Mouse (Mus musculus) adrenal gland, adult (tissue): ENCODE results near the gene Acer3.

Experiments used
- DNase-seq, 2 experiments: peaks; one replicate each; pipeline ENCODE4 v3.0.0; 2022 to 2023; ENCODE audit warnings: low spot score in 1 of 2; ENCODE audit not compliant: inconsistent age in 2 of 2

The Acer3 gene

DNA sequence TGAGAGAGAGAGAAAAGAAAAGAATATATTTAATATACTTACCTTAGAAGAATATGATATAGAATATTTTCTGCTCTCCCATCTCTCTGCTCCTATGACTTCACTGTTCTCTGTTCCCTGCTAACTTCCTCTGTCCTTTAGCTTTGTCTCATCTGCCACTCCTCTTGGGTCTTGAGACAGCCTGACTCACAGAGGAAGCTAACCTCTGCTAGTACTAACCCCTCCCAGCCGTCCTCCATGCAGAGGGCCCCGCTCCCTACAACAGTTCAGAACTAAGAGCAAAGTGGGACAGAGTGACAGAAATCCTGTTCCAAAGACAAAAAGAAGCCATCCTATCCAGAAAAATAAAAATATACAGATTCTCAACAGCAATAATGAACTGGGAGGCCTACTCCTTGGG lies at the start of gene Acer3:
Gene Acer3 (minus strand): TSS at position 126 of the 400 bp plus-strand sequence.
- DNase-seq: no peak

DNA sequence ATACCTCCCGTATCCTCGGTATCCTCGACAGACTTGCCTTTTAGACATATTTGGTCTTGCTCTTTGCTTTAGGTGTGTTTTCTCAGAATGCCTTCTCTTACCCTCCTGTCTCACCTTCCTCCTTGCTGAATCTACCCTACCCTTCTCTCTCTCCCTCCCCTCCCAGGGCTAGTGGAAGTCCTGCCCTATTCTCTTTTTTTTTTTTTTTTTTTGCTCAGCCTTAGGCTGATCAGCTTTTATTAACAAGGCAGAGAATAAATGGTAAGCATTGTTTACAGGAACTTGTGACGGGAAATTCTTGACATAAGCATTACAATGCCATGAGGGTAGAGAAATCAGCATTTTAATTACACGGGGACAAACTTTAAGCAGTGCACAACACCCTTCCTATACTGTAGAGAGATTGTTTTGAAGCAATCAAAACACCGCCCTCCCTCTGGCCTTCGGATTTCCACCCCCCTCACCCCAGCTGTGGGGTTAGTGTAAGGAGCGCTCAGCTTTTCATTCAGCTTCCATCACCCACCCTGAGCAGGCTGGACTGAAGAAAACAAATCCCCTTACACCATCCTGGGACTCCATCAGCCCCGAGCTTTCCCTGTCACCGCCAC lies 48.9 kb upstream of the Acer3 start:
- DNase-seq: no peak

DNA sequence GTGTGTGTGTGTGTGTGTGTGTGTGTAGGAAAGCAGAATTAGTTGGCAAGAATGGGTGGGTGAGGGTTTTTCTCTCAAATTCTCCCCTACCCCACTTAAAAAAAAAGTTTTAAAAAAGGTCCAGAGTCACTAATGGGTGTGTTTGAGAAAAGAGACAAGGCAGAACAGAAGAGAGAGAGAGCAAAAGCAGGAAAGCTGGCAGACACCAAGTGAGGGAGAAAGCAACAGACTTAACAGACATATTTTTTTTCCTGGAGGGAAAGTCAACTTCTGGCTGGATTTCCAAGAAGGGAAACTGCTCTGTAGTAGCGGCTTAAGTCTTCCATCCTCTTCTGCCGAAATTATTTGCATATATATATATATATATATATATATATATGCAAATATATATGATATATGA lies 40.7 kb upstream of the Acer3 start:
- no peak for DNase-seq

DNA sequence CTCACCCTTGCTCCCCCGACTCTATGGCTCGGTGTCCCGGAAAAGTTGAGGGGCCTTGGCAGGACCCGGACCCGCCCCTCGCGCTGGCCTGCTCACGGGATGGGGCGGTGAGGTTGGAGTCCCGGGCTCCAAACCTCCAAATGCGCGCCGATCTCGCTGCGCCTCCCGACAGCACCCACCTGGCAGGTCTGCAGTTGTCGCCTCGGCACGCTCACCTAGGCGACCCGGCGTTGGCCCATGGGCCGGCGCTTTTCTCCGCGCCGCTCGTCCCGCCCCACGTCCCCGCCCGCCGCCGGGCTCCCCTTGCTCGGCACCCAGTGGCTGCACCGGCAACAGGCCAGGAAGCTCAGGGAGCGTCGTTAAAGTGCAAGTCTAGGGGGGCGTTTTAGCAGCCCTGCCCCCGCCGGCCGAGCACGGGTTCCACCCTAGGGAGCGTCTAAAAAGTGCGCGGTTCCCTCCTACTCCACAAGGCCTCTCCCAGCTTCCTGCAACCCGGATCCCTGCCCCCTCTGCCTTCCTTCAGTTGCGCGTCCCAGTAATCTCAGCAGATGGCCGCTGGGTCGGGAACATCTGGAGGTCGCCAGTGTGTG lies 40.1 kb upstream of the Acer3 start, which contains the start of gene Tsku:
Gene Tsku (minus strand): TSS at position 266 of the 590 bp plus-strand sequence.
- DNase-seq: peak; percentile 95 to 97

DNA sequence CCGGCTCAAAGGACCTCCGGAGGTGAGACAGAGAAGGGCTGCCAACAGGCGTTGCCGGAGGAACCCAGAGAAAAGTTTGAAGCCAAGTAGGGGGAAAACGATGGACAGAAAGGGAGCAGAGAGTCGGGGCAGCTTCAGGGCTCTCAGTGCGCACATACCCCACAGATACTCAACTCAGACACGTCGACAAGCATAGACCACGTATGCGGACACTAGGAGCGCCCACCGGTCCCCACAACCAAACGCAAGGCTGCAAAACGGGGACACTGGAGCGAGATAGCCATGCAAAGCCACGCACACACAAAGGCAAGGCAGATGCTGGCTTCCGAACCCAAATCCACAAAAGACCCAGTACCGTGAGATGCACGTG lies 39.6 kb upstream of the Acer3 start:
- DNase-seq: peak; percentile 40 to 76

- DNase-seq: peak; percentile 67 to 84
Measured at GRCm38 (mm10) chr7:98359951-98360620, 39.1 kb upstream of the Acer3 start.

GRCm38 (mm10) chr7:98358016-98358415 lies 37.0 kb upstream of the Acer3 start:
- DNase-seq: no peak

GRCm38 (mm10) chr7:98357324-98357723 lies 36.3 kb upstream of the Acer3 start:
- no peak for DNase-seq

GRCm38 (mm10) chr7:98354921-98355310 lies 33.9 kb upstream of the Acer3 start:
- DNase-seq: no peak

DNA sequence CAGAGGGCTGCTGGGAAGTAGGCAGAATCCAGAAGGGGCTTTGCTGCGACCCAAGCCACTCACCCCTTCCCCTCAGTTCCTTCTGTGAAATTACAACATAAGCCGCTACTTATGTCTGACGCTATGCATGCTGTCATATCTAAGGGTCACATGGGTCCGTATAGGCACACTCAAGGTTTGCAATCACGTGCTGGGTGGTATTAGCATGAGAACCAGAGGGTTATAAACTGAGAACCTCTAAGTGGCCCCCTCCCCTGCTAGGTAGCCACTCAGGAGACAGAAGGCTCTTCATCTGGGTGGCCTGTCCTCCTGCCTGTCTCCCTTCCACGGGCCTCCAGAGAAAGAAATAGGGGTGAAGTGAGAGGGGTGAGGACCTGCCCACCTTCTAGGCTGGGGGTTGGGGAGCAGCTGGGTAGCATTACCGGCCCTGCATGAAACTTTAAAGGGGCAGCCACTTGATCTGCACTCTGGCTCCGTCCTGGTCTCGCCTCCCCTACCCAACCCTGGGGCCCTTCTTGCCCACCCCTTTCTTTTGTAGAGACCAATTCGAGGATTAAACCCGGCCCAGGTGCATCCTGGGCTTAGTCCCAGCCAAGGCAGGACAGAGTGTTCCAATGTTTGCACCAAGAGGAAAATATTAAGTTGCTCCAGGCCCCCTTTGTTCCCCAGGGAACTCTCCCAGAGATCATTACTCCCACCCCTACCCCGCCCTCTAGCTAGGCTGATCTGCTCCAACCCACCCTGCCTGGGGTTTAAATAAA lies 33.3 kb upstream of the Acer3 start:
- DNase-seq: no peak

GRCm38 (mm10) chr7:98353616-98354015 lies 32.6 kb upstream of the Acer3 start:
- no peak for DNase-seq

DNA sequence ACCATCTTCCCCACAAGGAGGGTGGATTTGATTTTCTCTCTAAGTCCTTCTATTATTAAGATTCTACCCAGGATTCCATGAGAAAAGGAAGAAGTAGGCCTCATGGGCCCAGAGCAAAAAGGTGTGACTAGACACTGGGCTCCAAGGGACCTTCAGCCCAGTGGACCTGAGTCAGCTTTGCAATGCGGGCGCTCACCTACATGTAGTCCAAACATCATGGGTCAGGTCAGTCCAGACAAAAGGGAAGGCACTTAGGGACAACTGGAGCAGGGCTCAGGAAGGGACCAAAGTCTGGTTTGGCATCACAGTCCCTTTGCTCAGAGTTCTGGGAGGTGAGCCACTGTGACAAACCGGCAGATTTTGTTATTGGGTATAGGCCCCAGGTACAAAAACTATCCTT lies 30.5 kb upstream of the Acer3 start:
- no peak for DNase-seq

- no peak for DNase-seq
Measured at GRCm38 (mm10) chr7:98349821-98350220, 28.8 kb upstream of the Acer3 start.

DNA sequence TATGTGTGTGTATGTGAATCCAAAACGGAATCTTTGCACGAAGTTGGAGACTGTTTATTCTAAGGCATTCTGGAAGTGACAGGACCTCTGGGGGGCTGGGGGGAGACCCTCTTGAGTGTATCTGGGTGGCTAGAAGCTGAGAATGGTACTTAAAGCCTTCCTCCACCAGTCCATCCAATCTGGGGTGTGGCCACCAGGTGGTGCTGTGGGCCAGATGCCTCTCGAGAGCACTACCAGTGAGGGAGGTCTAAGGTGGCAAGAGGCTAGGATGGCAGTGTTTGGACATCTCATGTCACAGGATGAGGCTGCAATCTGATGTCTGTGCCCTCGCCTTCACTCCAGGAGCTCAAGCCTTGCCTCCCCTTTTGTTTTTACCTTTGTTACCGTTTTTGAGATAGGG lies 28.1 kb upstream of the Acer3 start:
- DNase-seq: peak; percentile 84 to 94

- peak; percentile 57 to 85 for DNase-seq
Measured at GRCm38 (mm10) chr7:98348043-98348442, 27.0 kb upstream of the Acer3 start.

GRCm38 (mm10) chr7:98347471-98347870 lies 26.5 kb upstream of the Acer3 start:
- DNase-seq: no peak

DNA sequence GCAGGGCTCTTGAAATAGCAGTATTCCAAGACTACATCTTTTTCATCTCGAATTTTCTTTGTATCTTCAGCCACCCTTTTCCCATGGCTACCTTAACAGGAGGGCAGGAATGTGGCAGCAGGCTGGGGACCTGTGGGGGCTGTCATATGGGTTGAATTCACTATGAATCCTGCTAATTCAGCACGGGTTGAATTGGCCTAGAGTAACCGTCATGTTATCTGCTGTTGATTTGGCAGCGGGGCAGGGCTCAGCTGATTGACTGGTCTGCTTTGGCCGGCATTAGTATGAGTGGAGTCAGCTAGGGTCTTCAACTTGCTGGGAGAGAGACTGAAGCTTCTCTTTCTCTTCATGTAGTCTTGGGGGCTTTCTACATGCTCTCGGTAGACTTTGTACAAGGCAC lies 24.0 kb upstream of the Acer3 start:
- DNase-seq: no peak

- peak in 1 of 2 experiments; percentile 64 for DNase-seq
Measured at GRCm38 (mm10) chr7:98344361-98344760, 23.4 kb upstream of the Acer3 start.

DNA sequence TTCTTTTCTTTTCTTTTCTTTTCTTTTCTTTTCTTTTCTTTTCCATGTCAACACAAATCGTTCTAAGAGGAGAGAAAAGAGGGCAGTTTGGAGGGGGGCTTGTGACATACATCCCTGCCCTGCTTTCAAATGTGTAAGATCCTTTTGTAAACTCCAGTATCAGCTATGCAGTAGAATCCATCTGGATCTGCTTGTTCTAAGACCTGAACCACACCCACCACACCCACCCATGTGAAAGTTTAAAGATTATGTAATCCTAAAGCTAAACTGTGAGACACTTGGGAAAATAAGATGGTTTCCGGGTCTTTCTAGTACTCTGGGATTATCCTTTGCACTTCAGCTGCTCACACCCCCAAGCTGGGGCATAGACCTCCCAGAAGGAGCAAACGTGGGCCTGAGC lies 21.2 kb upstream of the Acer3 start:
- DNase-seq: no peak

GRCm38 (mm10) chr7:98341475-98341874 lies 20.5 kb upstream of the Acer3 start:
- DNase-seq: peak; percentile 77 to 93

DNA sequence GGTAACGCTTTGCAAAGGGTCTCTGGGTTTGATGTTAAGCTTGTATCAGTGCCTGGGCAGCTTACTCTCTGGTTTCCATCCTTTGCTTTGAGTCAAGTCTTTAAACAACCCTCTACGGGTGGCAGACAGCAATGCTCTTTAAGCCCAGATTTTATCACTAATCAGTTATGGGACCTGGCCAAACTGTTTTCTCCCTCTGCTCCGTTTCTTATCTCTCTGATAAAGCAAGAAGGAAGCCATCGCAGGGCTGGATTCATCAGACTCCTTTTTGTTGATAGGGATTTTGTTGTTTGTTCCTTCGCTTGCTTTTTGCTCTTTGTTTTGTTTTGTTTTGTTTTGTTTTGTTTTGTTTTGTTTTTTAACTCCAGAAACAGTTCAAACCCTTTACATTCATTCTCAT lies 19.3 kb upstream of the Acer3 start:
- DNase-seq: no peak

DNA sequence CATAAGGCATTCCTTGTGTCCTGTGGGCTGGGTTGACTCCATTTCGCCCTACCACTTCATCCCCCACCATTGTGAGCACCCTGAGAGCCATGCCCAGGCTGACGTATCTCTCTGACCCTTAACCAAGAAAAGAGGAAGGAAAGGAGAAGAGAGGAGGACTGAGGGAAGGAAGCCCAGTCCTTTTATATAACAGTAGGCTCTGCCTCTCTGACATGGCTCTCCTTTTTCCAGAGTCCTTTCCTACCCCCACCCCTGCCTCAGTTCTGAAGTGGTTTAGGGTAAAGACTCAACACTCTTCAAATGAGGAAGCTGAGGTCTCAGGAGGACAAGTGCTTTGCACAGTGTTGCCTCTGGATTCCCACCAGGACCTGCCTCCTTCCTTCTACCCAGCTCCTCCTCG lies 13.0 kb upstream of the Acer3 start:
- DNase-seq: no peak
